Mouse (Mus musculus): Measurements from ENCODE around the gene Slc22a23. TPM values are rescaled to one million over a fixed set of nuclear protein-coding genes. Genes with fewer than 3 reads are reported as not detected.

Slc22a23 gene
- total and polyA plus RNA-seq, 3 experiments = 0.47 to 1.3 (median 0.85) TPM

GRCm38 (mm10) chr13:34253736-34254135 lies 91.2 kb downstream of the Slc22a23 start:
- DNase-seq (ENCODE audit: extremely low read depth) = peak; percentile 9
- H3K27me3 ChIP-seq (replicated peaks) = no peaks in the 10 kb centered on the region
- dilution Hi-C loops (cut with MboI; ENCODE audit: extremely low pct_ligation_motif_present, extremely low pct_unique_long_range_greater_than_20kb, low sequenced_read_pairs) (no loop called here), in situ Hi-C loops (cut with MboI; ENCODE audit: low pct_ligation_motif_present, low pct_unique_long_range_greater_than_20kb, low sequenced_read_pairs) (no loop called here)
- TF ChIP-seq HCFC1 (IDR thresholded peaks at IDR 0.05; ENCODE audit: low read depth, low read length) (no peak), ZKSCAN1 (IDR thresholded peaks at IDR 0.05; ENCODE audit: borderline replicate concordance, low read depth, low read length) (no peak), MYC (IDR thresholded peaks at IDR 0.05; ENCODE audit: low read depth, low read length) (no peak), SIN3A (IDR thresholded peaks at IDR 0.05; ENCODE audit: low read length) (no peak), UBTF (IDR thresholded peaks at IDR 0.05; ENCODE audit: low read depth, low read length) (no peak), USF2 (conservative IDR thresholded peaks at IDR 0.05; ENCODE audit: low read depth, low read length) (no peak), ZC3H11A (IDR thresholded peaks at IDR 0.05; ENCODE audit: low read depth, low read length) (no peak), EP300 (IDR thresholded peaks at IDR 0.05; ENCODE audit: low read length) (no peak), POLR2A (IDR thresholded peaks at IDR 0.05; ENCODE audit: low read depth, low read length) (no peak), MAZ (IDR thresholded peaks at IDR 0.05; ENCODE audit: low read depth, low read length) (no peak), SMC3 (IDR thresholded peaks at IDR 0.05; ENCODE audit: low read depth, low read length) (no peak), BHLHE40 (IDR thresholded peaks at IDR 0.05; ENCODE audit: low read depth, low read length) (no peak), ETS1 (conservative IDR thresholded peaks at IDR 0.05; ENCODE audit: low read depth, low read length) (no peak)
- no peaks in the 10 kb centered on the region for H3K9me3 ChIP-seq (replicated peaks; ENCODE audit: low read length)
- no peak overlapping the region for H3K4me3 ChIP-seq (replicated peaks in 1 of 3; ENCODE audit: low read depth in 2 of 3, low read length in 2 of 3, poor library complexity in 1 of 3)
- H3K36me3 ChIP-seq (replicated peaks in 1 of 2; ENCODE audit: control insufficient read depth in 1 of 2, insufficient read depth in 1 of 2, low read length in 1 of 2) = no peaks in the 10 kb centered on the region
- H3K4me2 ChIP-seq (ENCODE audit: insufficient read depth, low read depth, poor library complexity, severe bottlenecking) = no peak overlapping the region
- H3K9ac ChIP-seq (ENCODE audit: insufficient read depth, low read depth) = no peak overlapping the region
- no peaks in the 10 kb centered on the region for H3K79me2 ChIP-seq (replicated peaks; ENCODE audit: control insufficient read depth, extremely low read depth, insufficient read depth, poor library complexity, severe bottlenecking)
- peaks cover 13 to 44% of the 10 kb centered on the region in 2 experiments for H3K4me1 ChIP-seq (ENCODE audit: control insufficient read depth in 1 of 2, insufficient read depth in 2 of 2)
- H3K27ac ChIP-seq (ENCODE audit: insufficient read depth, low read depth) = no peak overlapping the region

- H3K4me2 ChIP-seq (ENCODE audit: insufficient read depth, low read depth, poor library complexity, severe bottlenecking) = no peak overlapping the region
- no peak overlapping the region for H3K9ac ChIP-seq (ENCODE audit: insufficient read depth, low read depth)
- no peak overlapping the region for H3K27ac ChIP-seq (ENCODE audit: insufficient read depth, low read depth)
- no peaks in the 10 kb centered on the region for H3K36me3 ChIP-seq (replicated peaks in 1 of 2; ENCODE audit: control insufficient read depth in 1 of 2, insufficient read depth in 1 of 2, low read length in 1 of 2)
- dilution Hi-C loops (cut with MboI; ENCODE audit: extremely low pct_ligation_motif_present, extremely low pct_unique_long_range_greater_than_20kb, low sequenced_read_pairs) (no loop called here), in situ Hi-C loops (cut with MboI; ENCODE audit: low pct_ligation_motif_present, low pct_unique_long_range_greater_than_20kb, low sequenced_read_pairs) (no loop called here)
- DNase-seq (ENCODE audit: extremely low read depth) = no peak
- H3K9me3 ChIP-seq (replicated peaks; ENCODE audit: low read length) = no peaks in the 10 kb centered on the region
- peaks cover 3 to 29% of the 10 kb centered on the region in 2 experiments; a peak in 3 of 4 replicates for H3K4me1 ChIP-seq (ENCODE audit: control insufficient read depth in 1 of 2, insufficient read depth in 2 of 2)
- no peaks in the 10 kb centered on the region for H3K27me3 ChIP-seq (replicated peaks)
- no peaks in the 10 kb centered on the region for H3K79me2 ChIP-seq (replicated peaks; ENCODE audit: control insufficient read depth, extremely low read depth, insufficient read depth, poor library complexity, severe bottlenecking)
- H3K4me3 ChIP-seq (replicated peaks in 1 of 3; ENCODE audit: low read depth in 2 of 3, low read length in 2 of 3, poor library complexity in 1 of 3) = no peak overlapping the region
- TF ChIP-seq HCFC1 (IDR thresholded peaks at IDR 0.05; ENCODE audit: low read depth, low read length) = no peak
- no peak for TF ChIP-seq TCF12 (IDR thresholded peaks at IDR 0.05; ENCODE audit: low read depth, low read length)
- no peak for TF ChIP-seq CHD1 (IDR thresholded peaks at IDR 0.05; ENCODE audit: low read depth, low read length)
- no peak for TF ChIP-seq MAZ (IDR thresholded peaks at IDR 0.05; ENCODE audit: low read depth, low read length)
- TF ChIP-seq MXI1 (IDR thresholded peaks at IDR 0.05; ENCODE audit: low read depth, low read length) = no peak
- no peak for TF ChIP-seq ZMIZ1 (IDR thresholded peaks at IDR 0.05; ENCODE audit: low read depth, low read length)
- TF ChIP-seq MAX (IDR thresholded peaks at IDR 0.05; ENCODE audit: low read length) = no peak
- no peak for TF ChIP-seq EP300 (IDR thresholded peaks at IDR 0.05; ENCODE audit: low read length)
- no peak for TF ChIP-seq TBP (conservative IDR thresholded peaks at IDR 0.05; ENCODE audit: low read depth, low read length)
- TF ChIP-seq SMC3 (IDR thresholded peaks at IDR 0.05; ENCODE audit: low read depth, low read length) = no peak
- TF ChIP-seq CHD2 (IDR thresholded peaks at IDR 0.05; ENCODE audit: low read length) = no peak
- no peak for TF ChIP-seq ZNF384 (IDR thresholded peaks at IDR 0.05; ENCODE audit: low read depth, low read length)
- no peak for TF ChIP-seq ZKSCAN1 (IDR thresholded peaks at IDR 0.05; ENCODE audit: borderline replicate concordance, low read depth, low read length)
- no peak for TF ChIP-seq GABPA (IDR thresholded peaks at IDR 0.05; ENCODE audit: insufficient replicate concordance, low read depth, low read length)
Observed at GRCm38 (mm10) chr13:34248941-34249920, 95.8 kb downstream of the Slc22a23 start.
